Mouse (Mus musculus): ENCODE data around the gene Emilin1. TPM values are rescaled to one million over a fixed set of nuclear protein-coding genes. Genes with fewer than 3 reads are reported as not detected.

Emilin1 gene
- total and polyA plus RNA-seq, 3 experiments = 0.11 to 0.63 (median 0.34) TPM

DNA sequence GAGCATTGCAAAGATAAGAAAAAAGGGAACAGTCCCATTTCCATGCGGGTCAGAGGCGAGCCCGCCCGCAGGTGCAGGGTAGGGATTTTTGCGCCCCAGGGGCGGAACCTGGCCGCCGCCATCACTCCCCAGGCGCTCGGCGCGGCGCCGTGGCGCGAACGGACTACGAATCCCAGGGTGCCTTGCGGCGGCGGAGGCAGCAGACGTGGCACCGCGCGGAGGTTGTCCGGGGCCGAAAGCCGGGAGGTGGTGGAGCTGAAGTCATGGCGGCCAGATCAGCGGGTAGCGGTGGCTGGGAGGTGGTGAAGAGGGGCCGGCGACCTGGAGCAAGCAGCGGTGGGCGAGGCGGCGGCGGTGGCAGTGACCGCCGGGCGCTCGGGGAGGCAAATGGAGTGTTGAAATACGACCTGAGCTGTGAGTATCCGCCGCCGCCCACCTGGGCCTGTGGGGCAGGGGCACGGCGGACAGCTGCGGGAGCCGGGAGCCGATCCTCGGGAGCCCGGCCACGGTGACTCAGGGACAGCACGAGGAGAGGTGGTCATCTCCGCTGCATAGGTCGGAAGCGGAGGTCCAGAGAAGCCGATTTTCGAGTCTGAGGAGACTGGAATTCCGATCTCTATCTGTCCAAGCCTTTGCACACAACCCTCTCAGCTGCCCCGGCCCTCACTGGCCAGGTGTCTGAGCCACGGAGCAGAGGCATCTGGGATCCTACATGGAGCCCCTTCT lies 43.6 kb upstream of the Emilin1 start:
- no peaks in the 10 kb centered on the region for H3K27me3 ChIP-seq (replicated peaks)
- H3K4me2 ChIP-seq (ENCODE audit: insufficient read depth, low read depth, poor library complexity, severe bottlenecking) = peak overlapping the region; percentile 97
- H3K79me2 ChIP-seq (replicated peaks; ENCODE audit: control insufficient read depth, extremely low read depth, insufficient read depth, poor library complexity, severe bottlenecking) = peaks cover 9% of the 10 kb centered on the region
- peak overlapping the region; percentile 77 to 90 (median 77) for H3K4me3 ChIP-seq (replicated peaks in 1 of 3; ENCODE audit: low read depth in 2 of 3, low read length in 2 of 3, poor library complexity in 1 of 3)
- peaks cover 8 to 39% of the 10 kb centered on the region in 2 experiments for H3K4me1 ChIP-seq (ENCODE audit: control insufficient read depth in 1 of 2, insufficient read depth in 2 of 2)
- no peaks in the 10 kb centered on the region for H3K9me3 ChIP-seq (replicated peaks; ENCODE audit: low read length)
- H3K9ac ChIP-seq (ENCODE audit: insufficient read depth, low read depth) = peak overlapping the region; percentile 79
- in situ Hi-C loops (cut with MboI; ENCODE audit: low pct_ligation_motif_present, low pct_unique_long_range_greater_than_20kb, low sequenced_read_pairs) = no loop called here
- DNase-seq (ENCODE audit: extremely low read depth) = peak; percentile 80
- peaks cover 35 to 42% of the 10 kb centered on the region in 2 experiments for H3K36me3 ChIP-seq (replicated peaks in 1 of 2; ENCODE audit: control insufficient read depth in 1 of 2, insufficient read depth in 1 of 2, low read length in 1 of 2)
- dilution Hi-C loops (cut with MboI; ENCODE audit: extremely low pct_ligation_motif_present, extremely low pct_unique_long_range_greater_than_20kb, low sequenced_read_pairs) = no loop called here
- peak overlapping the region; percentile 1; the same call in 1 of the 2 replicates for H3K27ac ChIP-seq (ENCODE audit: insufficient read depth, low read depth)
- TF ChIP-seq USF2 (conservative IDR thresholded peaks at IDR 0.05; ENCODE audit: low read depth, low read length) (no peak), NELFE (IDR thresholded peaks at IDR 0.05; ENCODE audit: low read depth, low read length) (peak; percentile 81), EP300 (IDR thresholded peaks at IDR 0.05; ENCODE audit: low read length) (no peak), TBP (conservative IDR thresholded peaks at IDR 0.05; ENCODE audit: low read depth, low read length) (0 out of 2 replicates have a peak, but pooled peaks have one; percentile 35), RCOR1 (conservative IDR thresholded peaks at IDR 0.05; ENCODE audit: low read depth, low read length) (no peak), ZC3H11A (IDR thresholded peaks at IDR 0.05; ENCODE audit: low read depth, low read length) (no peak), SIN3A (IDR thresholded peaks at IDR 0.05; ENCODE audit: low read length) (peak; percentile 86), ZNF384 (IDR thresholded peaks at IDR 0.05; ENCODE audit: low read depth, low read length) (no peak), MAX (IDR thresholded peaks at IDR 0.05; ENCODE audit: low read length) (no peak; the same call in none of the 2 replicates), USF1 (IDR thresholded peaks at IDR 0.05; ENCODE audit: low read depth, low read length) (no peak), KAT2A (IDR thresholded peaks at IDR 0.05; ENCODE audit: insufficient replicate concordance, low read length) (peak; percentile 83; the same call in 1 of the 2 replicates), MYC (IDR thresholded peaks at IDR 0.05; ENCODE audit: low read depth, low read length) (0 out of 2 replicates have a peak, but pooled peaks have one; percentile 45), JUND (conservative IDR thresholded peaks at IDR 0.05; ENCODE audit: low read depth, low read length) (no peak), BHLHE40 (IDR thresholded peaks at IDR 0.05; ENCODE audit: low read depth, low read length) (peak; percentile 20; the same call in 1 of the 2 replicates), MXI1 (IDR thresholded peaks at IDR 0.05; ENCODE audit: low read depth, low read length) (peak; percentile 67), JUN (IDR thresholded peaks at IDR 0.05; ENCODE audit: insufficient read depth, low read depth, low read length) (no peak), ELF1 (IDR thresholded peaks at IDR 0.05; ENCODE audit: low read depth, low read length) (no peak; the same call in 1 of the 2 replicates), GABPA (IDR thresholded peaks at IDR 0.05; ENCODE audit: insufficient replicate concordance, low read depth, low read length) (no peak; the same call in 1 of the 2 replicates), SMC3 (IDR thresholded peaks at IDR 0.05; ENCODE audit: low read depth, low read length) (no peak), UBTF (IDR thresholded peaks at IDR 0.05; ENCODE audit: low read depth, low read length) (0 out of 2 replicates have a peak, but pooled peaks have one; percentile 54), TCF12 (IDR thresholded peaks at IDR 0.05; ENCODE audit: low read depth, low read length) (peak; percentile 92), RAD21 (IDR thresholded peaks at IDR 0.05; ENCODE audit: low read depth, low read length) (no peak), POLR2AphosphoS2 (IDR thresholded peaks at IDR 0.05; ENCODE audit: low read depth, low read length) (peak; percentile 42; the same call in 1 of the 2 replicates), POLR2A (IDR thresholded peaks at IDR 0.05; ENCODE audit: low read depth, low read length) (peak; percentile 88), CHD1 (IDR thresholded peaks at IDR 0.05; ENCODE audit: low read depth, low read length) (0 out of 2 replicates have a peak, but pooled peaks have one; percentile 57), ZMIZ1 (IDR thresholded peaks at IDR 0.05; ENCODE audit: low read depth, low read length) (peak; percentile 86; the same call in 1 of the 2 replicates), ZKSCAN1 (IDR thresholded peaks at IDR 0.05; ENCODE audit: borderline replicate concordance, low read depth, low read length) (no peak), CHD2 (IDR thresholded peaks at IDR 0.05; ENCODE audit: low read length) (peak; percentile 51), PAX5 (IDR thresholded peaks at IDR 0.05; ENCODE audit: low read length) (no peak), ETS1 (conservative IDR thresholded peaks at IDR 0.05; ENCODE audit: low read depth, low read length) (no peak; the same call in 1 of the 2 replicates), MAFK (IDR thresholded peaks at IDR 0.05; ENCODE audit: insufficient replicate concordance, low read length) (no peak), HCFC1 (IDR thresholded peaks at IDR 0.05; ENCODE audit: low read depth, low read length) (peak; percentile 98), CTCF (conservative IDR thresholded peaks at IDR 0.05 in 1 of 2, IDR thresholded peaks at IDR 0.05 in 1 of 2; ENCODE audit: low read depth in 2 of 2, low read length in 2 of 2) (no peak), IRF4 (IDR thresholded peaks at IDR 0.05; ENCODE audit: low read depth, low read length) (peak; percentile 50), MEF2A (IDR thresholded peaks at IDR 0.05; ENCODE audit: borderline replicate concordance, low read depth, low read length) (no peak), E2F4 (IDR thresholded peaks at IDR 0.05; ENCODE audit: insufficient replicate concordance, low read depth, low read length) (0 out of 2 replicates have a peak, but pooled peaks have one; percentile 66), MAZ (IDR thresholded peaks at IDR 0.05; ENCODE audit: low read depth, low read length) (0 out of 2 replicates have a peak, but pooled peaks have one; percentile 69), NRF1 (IDR thresholded peaks at IDR 0.05; ENCODE audit: low read depth, low read length) (peak; percentile 68)

All from CH12.LX (cell line).